Mouse (Mus musculus) cerebellum, adult (tissue): Measurements from ENCODE around the gene Mapk3.

Source experiments
- ATAC-seq: cut with Nextera tagmentation; 2 replicates; pipeline ENCODE4 v1.9.2; 2017; ENCODE audit warnings: mild to moderate bottlenecking, moderate library complexity, mixed read lengths; ENCODE audit not compliant: insufficient number of reproducible peaks, low FRiP score, low TSS enrichment

Mapk3 gene

GRCm38 (mm10) chr7:126781661-126782370 is 22.4 kb downstream of the Mapk3 start:
- ATAC-seq = no peak

- ATAC-seq = no peak
Measured at GRCm38 (mm10) chr7:126782693-126783092, 23.3 kb downstream of the Mapk3 start.

GRCm38 (mm10) chr7:126784469-126784868 is 25.1 kb downstream of the Mapk3 start:
- ATAC-seq = no peak

- ATAC-seq = no peak
Measured at GRCm38 (mm10) chr7:126785056-126785455, 25.7 kb downstream of the Mapk3 start.

- no peak for ATAC-seq
Measured at GRCm38 (mm10) chr7:126786142-126786541, 26.7 kb downstream of the Mapk3 start.

GRCm38 (mm10) chr7:126789141-126789540 is 29.7 kb downstream of the Mapk3 start:
- ATAC-seq = no peak

GRCm38 (mm10) chr7:126791851-126792720 is 32.7 kb downstream of the Mapk3 start, which contains the start of gene Ppp4c:
TSS of gene Ppp4c (minus strand) at chr7:126792496.
- ATAC-seq = peak; percentile 89

- ATAC-seq = no peak
Measured at GRCm38 (mm10) chr7:126792721-126793443, 33.5 kb downstream of the Mapk3 start.

GRCm38 (mm10) chr7:126793456-126794270 is 34.3 kb downstream of the Mapk3 start:
- ATAC-seq = no peak

GRCm38 (mm10) chr7:126794271-126794605 is 34.8 kb downstream of the Mapk3 start:
- ATAC-seq = no peak

GRCm38 (mm10) chr7:126795387-126796317 is 36.3 kb downstream of the Mapk3 start:
- no peak for ATAC-seq

GRCm38 (mm10) chr7:126796350-126796932 is 37.0 kb downstream of the Mapk3 start:
- ATAC-seq = no peak

GRCm38 (mm10) chr7:126797411-126798126 is 38.2 kb downstream of the Mapk3 start, which contains the start of gene Fam57b:
TSS of gene Fam57b (plus strand) at chr7:126797668.
- ATAC-seq = no peak

GRCm38 (mm10) chr7:126798127-126799049 is 39.0 kb downstream of the Mapk3 start:
- ATAC-seq = no peak

GRCm38 (mm10) chr7:126799050-126799467 is 39.7 kb downstream of the Mapk3 start:
- peak; percentile 79 for ATAC-seq

- peak; percentile 45 for ATAC-seq
Measured at GRCm38 (mm10) chr7:126799468-126800268, 40.3 kb downstream of the Mapk3 start.
